Mouse (Mus musculus): Measurements from ENCODE around the gene Acadvl. TPM values are rescaled to one million over a fixed set of nuclear protein-coding genes. Genes with fewer than 3 reads are reported as not detected.
A peak's percentile ranks its signal among the peaks of the same experiment; 100 is the strongest.
"Not testable (repeated sequence)": the region's sequence is repeated elsewhere in the genome, so short reads cannot be mapped to it uniquely, and the experiment has no call there.

Gene Acadvl
- polyA plus RNA-seq, 1 experiment from 2014 or later: 65.9 TPM

- H3K9ac ChIP-seq (replicated peaks); H3K27ac ChIP-seq; ATAC-seq (ENCODE audit: insufficient number of reproducible peaks, insufficient read depth, low FRiP score, low TSS enrichment, low read depth); H3K4me2 ChIP-seq; H3K9me3 ChIP-seq; H3K27me3 ChIP-seq; H3K4me3 ChIP-seq (replicated peaks): not testable (repeated sequence)
- Histone ChIP-seq H3K36me3 (peaks cover 30% of the 10 kb centered on the region), H3K4me1 (replicated peaks) (peaks cover 48% of the 10 kb centered on the region)
- 89% methylated on average over 2 of the region's 2 CpGs for WGBS
Measured at GRCm38 (mm10) chr11:70016177-70016576, 966 bp upstream of the Acadvl start.

GRCm38 (mm10) chr11:70015677-70016076 lies 466 bp upstream of the Acadvl start:
- peaks cover 35% of the 10 kb centered on the region for H3K36me3 ChIP-seq
- ATAC-seq (ENCODE audit: insufficient number of reproducible peaks, insufficient read depth, low FRiP score, low TSS enrichment, low read depth): no peak
- WGBS: 66% methylated on average over 6 of the region's 6 CpGs
- peak overlapping the region; percentile 57 for H3K4me3 ChIP-seq (replicated peaks)
- H3K27ac ChIP-seq: no peak overlapping the region
- H3K9ac ChIP-seq (replicated peaks): no peak overlapping the region
- no peaks in the 10 kb centered on the region for H3K9me3 ChIP-seq
- peak overlapping the region; percentile 85 for H3K4me2 ChIP-seq
- peaks cover 48% of the 10 kb centered on the region for H3K4me1 ChIP-seq (replicated peaks)
- H3K27me3 ChIP-seq: no peaks in the 10 kb centered on the region

- peak overlapping the region; percentile 85 for H3K4me2 ChIP-seq
- WGBS: 48% methylated on average over 5 of the region's 5 CpGs
- peak overlapping the region; percentile 70; the same call in 1 of the 2 replicates for H3K9ac ChIP-seq (replicated peaks)
- H3K9me3 ChIP-seq: no peaks in the 10 kb centered on the region
- no peaks in the 10 kb centered on the region for H3K27me3 ChIP-seq
- H3K27ac ChIP-seq: 0 out of 2 replicates have a peak overlapping the region, but pooled peaks have one; percentile 67
- H3K4me3 ChIP-seq (replicated peaks): peak overlapping the region; percentile 57
- peaks cover 52% of the 10 kb centered on the region for H3K36me3 ChIP-seq
- ATAC-seq (ENCODE audit: insufficient number of reproducible peaks, insufficient read depth, low FRiP score, low TSS enrichment, low read depth): no peak
- peaks cover 31% of the 10 kb centered on the region for H3K4me1 ChIP-seq (replicated peaks)
Measured at GRCm38 (mm10) chr11:70014051-70014450, 1.2 kb downstream of the Acadvl start.

- Histone ChIP-seq H3K36me3 (peaks cover 58% of the 10 kb centered on the region), H3K4me1 (replicated peaks) (peaks cover 26% of the 10 kb centered on the region), H3K4me3 (replicated peaks) (no peak overlapping the region), H3K27ac (no peak overlapping the region), H3K4me2 (no peak overlapping the region), H3K9ac (replicated peaks) (no peak overlapping the region), H3K9me3 (no peaks in the 10 kb centered on the region), H3K27me3 (no peaks in the 10 kb centered on the region)
- no peak for ATAC-seq (ENCODE audit: insufficient number of reproducible peaks, insufficient read depth, low FRiP score, low TSS enrichment, low read depth)
- 87% methylated on average over 3 of the region's 3 CpGs for WGBS
Measured at GRCm38 (mm10) chr11:70013408-70013807, 1.8 kb downstream of the Acadvl start.

DNA sequence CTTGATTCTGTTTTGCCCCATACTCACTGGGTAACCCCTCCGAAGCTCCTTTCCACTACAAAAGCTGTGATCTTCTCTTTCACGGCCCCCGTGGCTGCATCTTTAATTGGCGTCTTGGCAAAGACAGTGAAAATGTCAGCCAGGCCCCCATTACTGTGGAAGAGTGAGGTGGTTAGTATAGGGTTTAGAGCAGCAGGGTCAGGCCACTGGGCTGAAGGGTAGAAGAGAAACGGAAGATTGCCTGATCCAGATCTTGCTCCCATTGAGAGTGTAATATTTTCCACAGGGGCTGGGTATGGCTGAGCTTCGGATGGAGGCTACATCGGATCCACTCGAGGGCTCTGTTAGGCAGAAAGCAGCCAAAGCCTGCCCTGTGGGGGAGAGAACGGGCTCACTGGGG lies 2.3 kb downstream of the Acadvl start:
- ATAC-seq (ENCODE audit: insufficient number of reproducible peaks, insufficient read depth, low FRiP score, low TSS enrichment, low read depth): no peak
- Histone ChIP-seq H3K9me3 (no peaks in the 10 kb centered on the region), H3K4me3 (replicated peaks) (no peak overlapping the region), H3K27me3 (no peaks in the 10 kb centered on the region), H3K4me2 (no peak overlapping the region), H3K9ac (replicated peaks) (no peak overlapping the region), H3K4me1 (replicated peaks) (peaks cover 25% of the 10 kb centered on the region), H3K36me3 (peaks cover 63% of the 10 kb centered on the region), H3K27ac (no peak overlapping the region)
- 87% methylated on average over 9 of the region's 9 CpGs for WGBS

DNA sequence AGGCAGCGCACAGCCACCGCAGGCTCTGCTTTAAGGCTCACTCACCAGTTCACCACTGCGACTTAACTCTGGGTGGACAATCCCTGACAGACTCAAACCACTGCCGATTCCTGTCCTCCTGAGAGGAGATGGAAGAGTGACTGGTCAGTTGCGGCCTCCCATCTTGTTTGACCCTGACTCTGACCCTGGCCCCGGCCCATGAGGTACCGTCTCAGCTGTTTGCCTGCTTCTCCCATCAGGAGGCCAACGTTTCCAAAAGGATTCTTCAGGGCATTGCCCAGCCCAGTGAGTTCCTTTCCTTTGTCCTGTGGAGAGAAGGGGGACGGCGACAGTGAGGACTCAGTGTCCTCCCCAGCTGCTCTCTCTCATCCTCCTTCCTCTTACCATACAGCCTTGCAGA lies 4.2 kb downstream of the Acadvl start:
- ATAC-seq (ENCODE audit: insufficient number of reproducible peaks, insufficient read depth, low FRiP score, low TSS enrichment, low read depth): no peak
- 94% methylated on average over 10 of the region's 10 CpGs for WGBS
- no peaks in the 10 kb centered on the region for H3K27me3 ChIP-seq
- H3K4me3 ChIP-seq (replicated peaks): no peak overlapping the region
- H3K4me2 ChIP-seq: no peak overlapping the region
- peaks cover 16% of the 10 kb centered on the region for H3K4me1 ChIP-seq (replicated peaks)
- no peak overlapping the region for H3K27ac ChIP-seq
- H3K36me3 ChIP-seq: peaks cover 83% of the 10 kb centered on the region
- H3K9ac ChIP-seq (replicated peaks): no peak overlapping the region
- H3K9me3 ChIP-seq: no peaks in the 10 kb centered on the region

- peaks cover 87% of the 10 kb centered on the region for H3K36me3 ChIP-seq
- no peak overlapping the region for H3K4me3 ChIP-seq (replicated peaks)
- H3K27me3 ChIP-seq: no peaks in the 10 kb centered on the region
- WGBS: 87% methylated on average over 12 of the region's 12 CpGs
- H3K4me1 ChIP-seq (replicated peaks): peaks cover 16% of the 10 kb centered on the region
- H3K27ac ChIP-seq: no peak overlapping the region
- H3K4me2 ChIP-seq: no peak overlapping the region
- H3K9ac ChIP-seq (replicated peaks): no peak overlapping the region
- no peaks in the 10 kb centered on the region for H3K9me3 ChIP-seq
- ATAC-seq (ENCODE audit: insufficient number of reproducible peaks, insufficient read depth, low FRiP score, low TSS enrichment, low read depth): no peak
Measured at GRCm38 (mm10) chr11:70010548-70010947, 4.7 kb downstream of the Acadvl start.

- WGBS: 91% methylated on average over 6 of the region's 6 CpGs
- H3K4me2 ChIP-seq: no peak overlapping the region
- no peak overlapping the region for H3K9ac ChIP-seq (replicated peaks)
- H3K4me3 ChIP-seq (replicated peaks): no peak overlapping the region
- H3K27ac ChIP-seq: no peak overlapping the region
- H3K4me1 ChIP-seq (replicated peaks): peaks cover 16% of the 10 kb centered on the region
- no peak for ATAC-seq (ENCODE audit: insufficient number of reproducible peaks, insufficient read depth, low FRiP score, low TSS enrichment, low read depth)
- H3K27me3 ChIP-seq: no peaks in the 10 kb centered on the region
- peaks cover 92% of the 10 kb centered on the region for H3K36me3 ChIP-seq
- no peaks in the 10 kb centered on the region for H3K9me3 ChIP-seq
Measured at GRCm38 (mm10) chr11:70010033-70010432, 5.2 kb downstream of the Acadvl start.

DNA sequence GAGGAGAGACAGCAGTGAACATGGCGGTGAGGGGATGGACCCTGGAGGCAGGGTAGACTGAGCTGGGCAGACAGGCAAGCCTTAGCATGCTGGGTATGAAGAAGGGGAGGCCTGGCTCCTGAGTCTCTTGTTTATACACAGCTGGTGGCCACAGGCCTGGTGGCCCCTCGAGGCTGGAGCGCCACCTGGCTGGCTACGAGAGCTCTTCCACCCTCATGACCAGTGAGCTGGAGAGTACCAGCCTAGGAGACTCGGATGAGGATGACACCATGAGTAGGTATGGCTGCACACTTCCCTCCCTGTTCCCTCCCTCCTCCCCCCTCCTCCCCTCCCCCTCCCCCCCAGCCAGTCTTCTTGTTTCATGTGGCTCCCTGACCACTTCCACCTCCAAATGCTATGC lies 9.7 kb downstream of the Acadvl start:
- H3K4me1 ChIP-seq (replicated peaks): peaks cover 26% of the 10 kb centered on the region
- H3K9ac ChIP-seq (replicated peaks): no peak overlapping the region
- H3K4me3 ChIP-seq (replicated peaks): no peak overlapping the region
- no peaks in the 10 kb centered on the region for H3K9me3 ChIP-seq
- WGBS: 65% methylated on average over 5 of the region's 5 CpGs
- no peak overlapping the region for H3K27ac ChIP-seq
- ATAC-seq (ENCODE audit: insufficient number of reproducible peaks, insufficient read depth, low FRiP score, low TSS enrichment, low read depth): no peak
- no peaks in the 10 kb centered on the region for H3K27me3 ChIP-seq
- no peak overlapping the region for H3K4me2 ChIP-seq
- peaks cover 63% of the 10 kb centered on the region for H3K36me3 ChIP-seq

DNA sequence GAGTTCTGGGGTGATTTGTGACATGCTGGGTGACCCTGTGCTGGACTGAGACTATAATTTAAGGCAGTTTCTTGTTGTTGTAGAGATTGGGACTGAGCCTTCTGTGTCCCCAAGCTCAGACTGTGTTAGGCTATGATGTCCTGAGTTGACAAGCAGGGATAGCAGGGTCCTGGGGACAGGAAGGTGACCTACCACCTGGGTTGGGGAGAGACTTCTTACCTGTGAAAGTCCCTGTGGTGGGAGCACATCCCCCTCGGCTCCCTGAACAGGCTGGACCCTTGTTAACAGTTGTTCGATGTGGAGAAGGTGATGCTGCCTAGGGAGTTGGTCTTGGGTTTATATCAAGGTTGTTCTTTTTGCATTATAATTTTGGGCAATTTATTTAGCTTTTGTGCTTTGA lies 12.7 kb downstream of the Acadvl start:
- peak overlapping the region; percentile 34; the same call in 1 of the 2 replicates for H3K9ac ChIP-seq (replicated peaks)
- 91% methylated on average over 2 of the region's 2 CpGs for WGBS
- peaks cover 48% of the 10 kb centered on the region for H3K4me1 ChIP-seq (replicated peaks)
- H3K9me3 ChIP-seq: no peaks in the 10 kb centered on the region
- H3K4me2 ChIP-seq: peak overlapping the region; percentile 93
- H3K27ac ChIP-seq: no peak overlapping the region
- H3K4me3 ChIP-seq (replicated peaks): peak overlapping the region; percentile 77
- H3K27me3 ChIP-seq: no peaks in the 10 kb centered on the region
- no peak for ATAC-seq (ENCODE audit: insufficient number of reproducible peaks, insufficient read depth, low FRiP score, low TSS enrichment, low read depth)
- peaks cover 59% of the 10 kb centered on the region for H3K36me3 ChIP-seq

GRCm38 (mm10) chr11:70001865-70002264 lies 13.3 kb downstream of the Acadvl start:
- peaks cover 54% of the 10 kb centered on the region for H3K36me3 ChIP-seq
- H3K27ac ChIP-seq: no peak overlapping the region
- no peak for ATAC-seq (ENCODE audit: insufficient number of reproducible peaks, insufficient read depth, low FRiP score, low TSS enrichment, low read depth)
- H3K27me3 ChIP-seq: no peaks in the 10 kb centered on the region
- peak overlapping the region; percentile 77 for H3K4me3 ChIP-seq (replicated peaks)
- no peak overlapping the region for H3K9ac ChIP-seq (replicated peaks)
- peak overlapping the region; percentile 93 for H3K4me2 ChIP-seq
- H3K4me1 ChIP-seq (replicated peaks): peaks cover 49% of the 10 kb centered on the region
- H3K9me3 ChIP-seq: no peaks in the 10 kb centered on the region

DNA sequence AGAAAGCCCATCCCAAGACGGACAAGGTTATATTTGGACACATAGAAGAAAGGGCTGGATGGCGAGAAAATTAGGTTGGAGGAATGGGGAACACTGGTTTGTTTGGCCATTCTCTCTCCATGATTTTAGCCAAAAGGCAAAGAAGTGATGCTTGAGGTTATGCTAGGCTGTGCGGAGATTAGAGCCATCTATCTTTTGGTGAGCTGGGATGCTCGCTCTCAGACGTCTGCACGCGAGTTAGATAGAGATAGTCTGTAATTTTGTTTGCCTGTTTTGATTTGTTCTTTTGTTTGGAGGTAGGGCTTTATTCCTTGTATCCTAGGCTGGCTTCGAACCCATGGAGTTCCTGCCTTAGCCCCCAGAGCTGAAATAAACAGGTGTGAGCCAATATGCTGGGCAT lies 14.1 kb downstream of the Acadvl start:
- H3K9ac ChIP-seq (replicated peaks): peak overlapping the region; percentile 84
- peaks cover 47% of the 10 kb centered on the region for H3K36me3 ChIP-seq
- peak overlapping the region; percentile 77 for H3K4me3 ChIP-seq (replicated peaks)
- peak overlapping the region; percentile 93 for H3K4me2 ChIP-seq
- peak overlapping the region; percentile 97 for H3K27ac ChIP-seq
- H3K9me3 ChIP-seq: no peaks in the 10 kb centered on the region
- H3K27me3 ChIP-seq: no peaks in the 10 kb centered on the region
- no peak for ATAC-seq (ENCODE audit: insufficient number of reproducible peaks, insufficient read depth, low FRiP score, low TSS enrichment, low read depth)
- peaks cover 49% of the 10 kb centered on the region for H3K4me1 ChIP-seq (replicated peaks)
- WGBS: 13% methylated on average over 8 of the region's 8 CpGs
